Mouse (Mus musculus): ENCODE data around the gene Ep400.

Gene Ep400

GRCm38 (mm10) chr5:110770448-110771158 is at the start of gene Ep400:
TSS of gene Ep400 (minus strand) at chr5:110770717.
- DNase-seq (ENCODE audit: low spot score in 2 of 2), result peak; percentile 99

- DNase-seq (ENCODE audit: low spot score in 2 of 2), result peak; percentile 99 to 100
Measured at GRCm38 (mm10) chr5:110809667-110810325, 39.3 kb upstream of the Ep400 start, which contains the start of gene Ulk1. TSS of gene Ulk1 (minus strand) at chr5:110810097.

GRCm38 (mm10) chr5:110808821-110809666 is 38.5 kb upstream of the Ep400 start:
- DNase-seq (ENCODE audit: low spot score in 2 of 2), result peak; percentile 33 to 41

- peak; percentile 90 to 93 for DNase-seq (ENCODE audit: low spot score in 2 of 2)
Measured at GRCm38 (mm10) chr5:110808061-110808631, 37.6 kb upstream of the Ep400 start.

- no peak for DNase-seq (ENCODE audit: low spot score in 2 of 2)
Measured at GRCm38 (mm10) chr5:110807453-110807852, 36.9 kb upstream of the Ep400 start.

- DNase-seq (ENCODE audit: low spot score in 2 of 2), result peak; percentile 46 to 50
Measured at GRCm38 (mm10) chr5:110806676-110807075, 36.2 kb upstream of the Ep400 start.

GRCm38 (mm10) chr5:110806154-110806553 is 35.6 kb upstream of the Ep400 start:
- no peak for DNase-seq (ENCODE audit: low spot score in 2 of 2)

GRCm38 (mm10) chr5:110804012-110804743 is 33.7 kb upstream of the Ep400 start:
- DNase-seq (ENCODE audit: low spot score in 2 of 2), result no peak

- DNase-seq (ENCODE audit: low spot score in 2 of 2), result no peak
Measured at GRCm38 (mm10) chr5:110802809-110803208, 32.3 kb upstream of the Ep400 start.

- peak in 1 of 2 experiments; percentile 34 for DNase-seq (ENCODE audit: low spot score in 2 of 2)
Measured at GRCm38 (mm10) chr5:110802186-110802585, 31.7 kb upstream of the Ep400 start.

- DNase-seq (ENCODE audit: low spot score in 2 of 2), result no peak
Measured at GRCm38 (mm10) chr5:110801036-110801624, 30.6 kb upstream of the Ep400 start.

GRCm38 (mm10) chr5:110797696-110798095 is 27.2 kb upstream of the Ep400 start:
- peak in 1 of 2 experiments; percentile 51 for DNase-seq (ENCODE audit: low spot score in 2 of 2)

GRCm38 (mm10) chr5:110794363-110794762 is 23.8 kb upstream of the Ep400 start:
- no peak for DNase-seq (ENCODE audit: low spot score in 2 of 2)

- DNase-seq (ENCODE audit: low spot score in 2 of 2), result no peak
Measured at GRCm38 (mm10) chr5:110788684-110789083, 18.2 kb upstream of the Ep400 start.

- DNase-seq (ENCODE audit: low spot score in 2 of 2), result no peak
Measured at GRCm38 (mm10) chr5:110786081-110786835, 15.7 kb upstream of the Ep400 start.

GRCm38 (mm10) chr5:110783150-110783549 is 12.6 kb upstream of the Ep400 start:
- no peak for DNase-seq (ENCODE audit: low spot score in 2 of 2)

GRCm38 (mm10) chr5:110781529-110782238 is 11.2 kb upstream of the Ep400 start:
- no peak for DNase-seq (ENCODE audit: low spot score in 2 of 2)

GRCm38 (mm10) chr5:110780761-110781528 is 10.4 kb upstream of the Ep400 start:
- no peak for DNase-seq (ENCODE audit: low spot score in 2 of 2)

All from heart, adult 9 months (tissue).